In genomic region chr9:59482419-59482818, GRCm38 (mm10) we compare ENCODE assay signal across 9 mouse cellular contexts. TPM values are rescaled to one million over a fixed set of nuclear protein-coding genes. Genes with fewer than 3 reads are reported as not detected.
DNase-seq lines count a peak whose midpoint lies in the region; ATAC-seq and TF ChIP-seq lines count a peak whose summit lies in the region.
"Had no signal": no experiment of that assay in that cellular context is flagged by ENCODE, and none has a peak within 500 bp of the region (broad histone marks: within the 10 kb centered on the region; RNA-seq: fewer than 3 reads in every experiment).

No protein-coding gene starts in this region.

- ATAC-seq in liver, embryonic 14.5 days (ENCODE audit: insufficient read depth) = no peak
- ATAC-seq in neural tube, embryonic 13.5 days (ENCODE audit: low read depth) = no peak

- H3K9me3 ChIP-seq in liver, embryonic 14.5 days (ENCODE audit: control insufficient read depth, low read length) = no peaks in the 10 kb centered on the region
- H3K9me3 ChIP-seq in neural tube, embryonic 13.5 days = no peaks in the 10 kb centered on the region
- H3K9me3 ChIP-seq: lung, embryonic 15.5 days had no signal

- TF ChIP-seq EP300 in liver, embryonic 14.5 days (IDR thresholded peaks at IDR 0.05; ENCODE audit: low read depth) = no peak

- TF ChIP-seq CTCF in liver, embryonic 14.5 days (IDR thresholded peaks at IDR 0.05; ENCODE audit: low read depth) = peak; percentile 84

- intact Hi-C loops in left cerebral cortex, postnatal 14 days (cut with DNase I) = loop anchor here (10.0 kb wide), 1 partner anchor 188 kb away; the partner anchor contains the start of gene Adpgk

- no peak overlapping the region for H3K27ac ChIP-seq in liver, embryonic 14.5 days
- H3K27ac ChIP-seq in neural tube, embryonic 13.5 days (replicated peaks) = no peak overlapping the region
- H3K27ac ChIP-seq: lung, embryonic 15.5 days had no signal

- WGBS in liver, embryonic 14.5 days (ENCODE audit: insufficient replicate concordance) = 11% methylated on average over 1 of the region's 1 CpGs
- 31% methylated on average over 1 of the region's 1 CpGs for WGBS in neural tube, embryonic 13.5 days

- DNase-seq in cerebellum, postnatal 25 days = peak; percentile 28 to 55
- no peak for DNase-seq in cerebellum, postnatal 4 days (ENCODE audit: low spot score in 2 of 2)
- DNase-seq in retina, postnatal 1 day = peak; percentile 27
- no peak for DNase-seq in retina, embryonic 14.5 days (ENCODE audit: low spot score)
- DNase-seq in embryo, embryonic 11 days = peak; percentile 20
- DNase-seq in liver, embryonic 14.5 days (ENCODE audit: low read depth in 3 of 3, low spot score in 3 of 3) = peak; percentile 50 to 60 (median 55)
- no peak for DNase-seq in left cerebral cortex, postnatal 14 days (ENCODE audit: low spot score in 2 of 2)

- H3K27me3 ChIP-seq in liver, embryonic 14.5 days (ENCODE audit: control insufficient read depth, insufficient read depth, low read length) = no peaks in the 10 kb centered on the region
- H3K27me3 ChIP-seq in neural tube, embryonic 13.5 days = no peaks in the 10 kb centered on the region
- H3K27me3 ChIP-seq: lung, embryonic 15.5 days had no signal

- peaks cover 5 to 9% of the 10 kb centered on the region in 2 experiments for H3K4me1 ChIP-seq in liver, embryonic 14.5 days (replicated peaks; ENCODE audit: control insufficient read depth in 2 of 2, insufficient read depth in 2 of 2, low read length in 1 of 2)
- peaks cover 63% of the 10 kb centered on the region for H3K4me1 ChIP-seq in neural tube, embryonic 13.5 days (replicated peaks)

- no peak overlapping the region for H3K4me3 ChIP-seq in liver, embryonic 14.5 days (ENCODE audit: insufficient read depth in 1 of 2, low read depth in 2 of 2, low read length in 2 of 2)
- no peak overlapping the region for H3K4me3 ChIP-seq in neural tube, embryonic 13.5 days
- H3K4me3 ChIP-seq: lung, embryonic 15.5 days had no signal

- no peaks in the 10 kb centered on the region; the same call in 1 of the 2 replicates for H3K36me3 ChIP-seq in liver, embryonic 14.5 days (replicated peaks; ENCODE audit: control insufficient read depth, insufficient read depth, low read depth)
- H3K36me3 ChIP-seq in neural tube, embryonic 13.5 days = no peaks in the 10 kb centered on the region
- H3K36me3 ChIP-seq: lung, embryonic 15.5 days had no signal

- no peak overlapping the region for H3K9ac ChIP-seq in liver, embryonic 14.5 days (replicated peaks)
- H3K9ac ChIP-seq in neural tube, embryonic 13.5 days = no peak overlapping the region
- H3K9ac ChIP-seq: lung, embryonic 15.5 days had no signal

- H3K4me2 ChIP-seq in liver, embryonic 14.5 days (ENCODE audit: low read depth) = peak overlapping the region; percentile 12; the same call in 1 of the 2 replicates
- peak overlapping the region; percentile 4; the same call in 1 of the 2 replicates for H3K4me2 ChIP-seq in neural tube, embryonic 13.5 days

RNA-seq across cellular contexts. Expression of gene Arih1, which starts 4.0 kb away (rescaled TPM):
- polyA plus RNA-seq in liver, embryonic 14.5 days (2012; rRNA removed) = 9.1 and 11.6 TPM in 2 replicates
- 5.8 and 6.7 TPM in 2 replicates for polyA plus RNA-seq in liver, embryonic 14.5 days (2014; fragmentation: Nextera tagmentation; extraction: Ambion mirVana)
- 17.1 and 20.0 TPM in 2 replicates for polyA plus RNA-seq in neural tube, embryonic 13.5 days (2015; fragmentation: Nextera tagmentation; extraction: Ambion mirVana)
- 100 to 1,000 TPM; 105 to 110 TPM for total RNA-seq in left cerebral cortex, postnatal 14 days (2021)

RNA-seq across cellular contexts. Expression of gene Hexa, which starts 56.9 kb away (rescaled TPM):
- 14.5 and 17.5 TPM in 2 replicates for polyA plus RNA-seq in liver, embryonic 14.5 days (2012; rRNA removed)
- 29.1 and 32.0 TPM in 2 replicates for polyA plus RNA-seq in liver, embryonic 14.5 days (2014; fragmentation: Nextera tagmentation; extraction: Ambion mirVana)
- polyA plus RNA-seq in neural tube, embryonic 13.5 days (2015; fragmentation: Nextera tagmentation; extraction: Ambion mirVana) = 58.6 and 63.7 TPM in 2 replicates
- 10 to 100 TPM; 40.1 to 43.3 TPM for total RNA-seq in left cerebral cortex, postnatal 14 days (2021)

RNA-seq across cellular contexts. Expression of gene Tmem202, which starts 57.2 kb away (rescaled TPM):
- 0.03 TPM in 1 of 2 replicates, not detected in the other for polyA plus RNA-seq in liver, embryonic 14.5 days (2012; rRNA removed)
- 0.13 TPM in 1 of 2 replicates, not detected in the other for polyA plus RNA-seq in liver, embryonic 14.5 days (2014; fragmentation: Nextera tagmentation; extraction: Ambion mirVana)
- polyA plus RNA-seq in neural tube, embryonic 13.5 days (2015; fragmentation: Nextera tagmentation; extraction: Ambion mirVana) = 0.24 TPM in 1 of 2 replicates, not detected in the other
- 1 to 10 TPM; 2.0 to 3.5 TPM for total RNA-seq in left cerebral cortex, postnatal 14 days (2021)
- polyA plus RNA-seq: lung, embryonic 15.5 days had no signal

Comparison
In these comparisons a context has a peak if more than half of its experiments do, and no peak if none do; other contexts are left out.
1. DNase-seq: peak in cerebellum, postnatal 25 days (2 of 2), retina, postnatal 1 day (single experiment), embryo, embryonic 11 days (single experiment) and liver, embryonic 14.5 days (3 of 3); none in cerebellum, postnatal 4 days (0 of 2), retina, embryonic 14.5 days (single experiment) and left cerebral cortex, postnatal 14 days (0 of 2).